In genomic region chr15:63603100-63603714, GRCm38 (mm10) we compare ENCODE assay signal across 20 mouse cellular contexts.
DNase-seq lines count a peak whose midpoint lies in the region.
"Had no signal": no experiment of that assay in that cellular context is flagged by ENCODE, and none has a peak within 500 bp of the region (broad histone marks: within the 10 kb centered on the region; RNA-seq: fewer than 3 reads in every experiment).

No protein-coding gene starts in this region.

- no peak overlapping the region for H3K4me3 ChIP-seq in macrophage (ENCODE audit: inconsistent target)
- H3K4me3 ChIP-seq in midbrain, embryonic 10.5 days: no peak overlapping the region
- H3K4me3 ChIP-seq: embryonic facial prominence, embryonic 10.5 days; forebrain, embryonic 12.5 days; heart, embryonic 13.5 days; lung, embryonic 15.5 days; midbrain, embryonic 12.5 days; neural tube, embryonic 12.5 days had no signal

- no peaks in the 10 kb centered on the region for H3K36me3 ChIP-seq in macrophage (ENCODE audit: inconsistent target)
- H3K36me3 ChIP-seq in midbrain, embryonic 10.5 days: no peaks in the 10 kb centered on the region
- H3K36me3 ChIP-seq: embryonic facial prominence, embryonic 10.5 days; forebrain, embryonic 12.5 days; heart, embryonic 13.5 days; lung, embryonic 15.5 days; midbrain, embryonic 12.5 days; neural tube, embryonic 12.5 days had no signal

- no peaks in the 10 kb centered on the region for H3K4me1 ChIP-seq in midbrain, embryonic 10.5 days
- H3K4me1 ChIP-seq: forebrain, embryonic 12.5 days; heart, embryonic 13.5 days; lung, embryonic 15.5 days; midbrain, embryonic 12.5 days; neural tube, embryonic 12.5 days had no signal

- 60% methylated on average over 8 of the region's 8 CpGs for WGBS in macrophage (ENCODE audit: missing documents)
- 91% methylated on average over 8 of the region's 8 CpGs for WGBS in midbrain, embryonic 10.5 days

- intact Hi-C loops in heart, postnatal 10 days (cut with DNase I): no loop called here
- intact Hi-C loops in heart, postnatal 14 days (cut with DNase I): loop anchor here (5.0 kb wide), 1 partner anchor 1621 kb away; no protein-coding TSS in a partner anchor

- H3K27ac ChIP-seq in macrophage: peak overlapping the region; percentile 90
- H3K27ac ChIP-seq in midbrain, embryonic 10.5 days (replicated peaks): no peak overlapping the region
- H3K27ac ChIP-seq: embryonic facial prominence, embryonic 10.5 days; forebrain, embryonic 12.5 days; heart, embryonic 13.5 days; lung, embryonic 15.5 days; midbrain, embryonic 12.5 days; neural tube, embryonic 12.5 days had no signal

- no peaks in the 10 kb centered on the region for H3K27me3 ChIP-seq in midbrain, embryonic 10.5 days (ENCODE audit: low read depth, poor library complexity, severe bottlenecking)
- H3K27me3 ChIP-seq: heart, embryonic 13.5 days; lung, embryonic 15.5 days; midbrain, embryonic 12.5 days; neural tube, embryonic 12.5 days had no signal

- no peaks in the 10 kb centered on the region for H3K79me2 ChIP-seq in macrophage (ENCODE audit: inconsistent target)

- DNase-seq in heart, postnatal 10 days: peak; percentile 12 to 24
- DNase-seq in heart, postnatal 14 days: no peak
- peak; percentile 63 for DNase-seq in NIH3T3 (ENCODE audit: low read depth)
- peak; percentile 39 for DNase-seq in fat pad, adult 2 months (ENCODE audit: extremely low read depth, low read depth, low spot score)
- no peak for DNase-seq in right cerebral cortex, postnatal 10 days (ENCODE audit: low spot score in 2 of 2)
- DNase-seq in midbrain, embryonic 10.5 days (ENCODE audit: low spot score): no peak
- DNase-seq: adrenal gland, postnatal 25 days; cerebellum, adult 11-12 months; cerebellum, postnatal 36 days; gastrocnemius, postnatal 10 days; kidney, adult 2 months; kidney, postnatal 14 days; thymus, postnatal 14 days had no signal

- no peaks in the 10 kb centered on the region for H3K9me3 ChIP-seq in midbrain, embryonic 10.5 days (replicated peaks)
- H3K9me3 ChIP-seq: embryonic facial prominence, embryonic 10.5 days; forebrain, embryonic 12.5 days; heart, embryonic 13.5 days; lung, embryonic 15.5 days; midbrain, embryonic 12.5 days; neural tube, embryonic 12.5 days had no signal

Comparison
In these comparisons a context has a peak if more than half of its experiments do, and no peak if none do; other contexts are left out.
1. DNase-seq: peak in heart, postnatal 10 days (2 of 2), NIH3T3 (single experiment) and fat pad, adult 2 months (single experiment); none in heart, postnatal 14 days (0 of 2), right cerebral cortex, postnatal 10 days (0 of 2) and midbrain, embryonic 10.5 days (single experiment).